Mouse (Mus musculus) gastrocnemius, adult 8-10 months (tissue): ENCODE data around the gene Ly6g6c. TPM values are rescaled to one million over a fixed set of nuclear protein-coding genes. Genes with fewer than 3 reads are reported as not detected.
A peak's percentile ranks its signal among the peaks of the same experiment; 100 is the strongest.

Experiments used
- DNase-seq, 2 experiments: peaks; one replicate each; pipeline ENCODE4 v3.0.0; 2022; ENCODE audit warnings: low spot score in 2 of 2
- total RNA-seq, 4 experiments: library from RNA; stranded (reverse); gene quantifications; 2 replicates each; pipeline ENCODE4 v1.2.4; 2022

The Ly6g6c gene
- total RNA-seq, 4 experiments from 2014 or later, result not detected

DNA sequence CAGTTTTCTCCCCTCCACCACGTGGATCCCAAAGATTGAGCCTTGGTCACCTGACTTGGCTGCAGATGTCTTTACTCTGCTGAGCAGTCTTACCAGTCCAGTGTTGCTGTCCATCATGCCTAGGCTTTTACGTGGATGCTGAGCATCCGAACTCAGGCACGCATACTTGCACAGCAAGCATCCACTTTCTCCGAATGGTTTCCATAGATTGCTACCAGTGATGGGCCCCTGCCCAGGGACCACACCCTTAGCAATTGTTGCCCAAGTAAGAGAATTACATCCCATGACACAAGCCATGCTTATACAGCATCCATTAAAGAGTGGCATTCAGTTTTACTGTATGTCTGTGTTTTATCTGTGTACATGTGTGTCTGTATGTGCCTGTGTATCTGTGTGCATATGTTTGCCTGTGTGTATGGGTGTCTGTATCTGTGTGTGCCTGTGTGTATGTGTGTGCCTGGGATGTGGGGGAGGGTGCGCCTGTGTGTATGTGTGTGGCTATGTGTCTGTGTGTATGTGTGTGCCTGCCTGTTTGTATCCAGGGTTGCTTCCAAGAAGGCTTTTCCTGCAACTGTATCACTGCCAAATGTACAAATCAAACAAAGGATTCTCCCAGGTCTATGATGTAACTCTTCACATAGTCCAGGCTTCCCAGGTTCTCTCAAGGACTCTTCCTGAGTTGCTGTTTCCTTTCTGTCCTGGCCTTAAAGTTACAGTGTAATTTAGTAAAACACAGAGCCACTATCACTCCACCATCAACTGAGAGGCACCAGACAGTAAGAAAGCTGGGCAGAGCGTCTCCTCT lies 9.3 kb upstream of the Ly6g6c start:
- DNase-seq, result no peak

DNA sequence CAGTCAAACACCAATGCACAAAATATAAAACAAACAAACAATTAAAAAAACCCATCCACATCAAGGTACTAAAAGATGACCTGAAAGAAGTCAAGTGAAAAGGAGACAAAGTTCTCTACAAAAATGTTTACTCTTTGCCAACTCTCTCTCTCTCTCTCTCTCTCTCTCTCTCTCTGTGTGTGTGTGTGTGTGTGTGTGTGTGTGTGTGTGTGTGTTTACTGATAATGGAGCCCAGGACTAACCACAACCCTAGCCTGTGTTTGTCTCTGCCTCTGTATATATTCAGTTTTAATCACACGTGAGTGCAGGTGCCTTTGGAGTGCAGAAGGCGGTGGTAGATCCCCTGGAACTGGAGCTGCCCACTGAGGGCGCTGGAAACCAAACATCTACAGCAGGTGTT lies 8.1 kb upstream of the Ly6g6c start:
- DNase-seq, result no peak

DNA sequence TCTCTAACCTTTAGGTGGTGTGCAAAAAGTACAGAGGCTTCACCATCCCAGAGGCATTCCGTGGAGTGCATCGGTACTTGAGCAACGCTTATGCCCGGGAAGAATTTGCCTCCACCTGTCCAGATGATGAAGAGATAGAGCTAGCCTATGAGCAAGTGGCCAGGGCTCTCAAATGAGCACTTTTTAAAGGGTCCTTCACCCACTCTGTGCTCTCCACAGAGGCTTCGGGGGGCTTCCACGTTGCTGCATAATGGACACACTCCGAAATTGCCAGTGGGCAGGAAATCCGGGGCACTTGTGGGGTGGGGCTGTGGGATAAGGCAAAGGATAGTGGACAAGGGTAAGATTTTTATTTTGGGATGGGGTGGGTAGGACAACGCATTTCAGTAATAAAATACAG lies 6.9 kb upstream of the Ly6g6c start:
- no peak for DNase-seq

DNA sequence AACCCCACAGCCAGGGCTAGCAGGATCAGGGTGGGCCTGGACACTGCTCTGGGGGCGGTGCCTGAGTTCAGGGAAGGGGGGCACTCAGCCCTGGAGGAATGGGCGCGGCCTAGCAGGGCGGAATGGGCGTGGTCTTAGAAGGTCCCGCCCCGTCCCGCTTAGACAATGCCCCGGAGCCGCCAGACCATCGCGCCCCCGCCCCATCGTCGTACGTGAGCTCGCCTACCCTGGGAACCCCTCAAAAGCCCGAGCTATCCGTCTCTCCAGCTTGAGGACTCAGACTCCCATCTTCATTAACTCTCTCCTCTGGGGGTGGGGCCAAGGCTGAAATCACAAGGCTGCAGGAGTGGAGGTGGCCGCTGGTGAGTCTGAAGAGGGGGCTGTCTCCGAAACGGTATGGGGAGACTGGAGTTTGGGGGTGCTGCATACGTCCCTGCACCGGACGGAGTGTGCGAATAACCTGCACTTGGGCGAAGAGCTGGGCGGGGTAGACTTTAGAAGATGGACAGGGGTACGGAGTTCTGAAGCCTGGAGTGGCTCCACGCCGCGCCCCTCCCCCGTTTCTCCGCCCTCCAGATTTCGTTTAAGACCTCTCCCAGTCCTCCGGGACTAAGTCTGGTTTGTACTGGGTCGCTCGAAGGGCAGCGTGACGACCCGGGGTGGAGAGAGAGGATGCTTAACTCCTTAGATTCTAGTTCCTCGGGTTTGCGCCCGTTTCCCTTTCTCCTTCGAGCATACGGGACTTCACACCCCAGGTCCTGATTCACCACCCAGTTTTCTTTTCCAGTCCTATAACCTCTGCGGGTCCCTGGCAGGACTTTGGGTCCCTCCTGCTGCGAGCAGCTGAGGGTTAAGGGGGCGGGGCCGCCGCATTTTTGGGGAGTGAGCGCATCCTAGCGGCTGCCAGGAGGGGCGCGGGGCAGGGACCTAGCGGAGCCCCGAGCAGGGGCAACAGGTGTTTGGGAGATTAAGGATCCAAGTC lies 6.0 kb upstream of the Ly6g6c start, which contains the start of gene Ddah2:
Gene Ddah2 (plus strand): TSS at position 125 of the 982 bp plus-strand sequence.
- DNase-seq, result peak; percentile 83 to 87

GRCm38 (mm10) chr17:35060071-35060470 lies 5.1 kb upstream of the Ly6g6c start:
- no peak for DNase-seq

DNA sequence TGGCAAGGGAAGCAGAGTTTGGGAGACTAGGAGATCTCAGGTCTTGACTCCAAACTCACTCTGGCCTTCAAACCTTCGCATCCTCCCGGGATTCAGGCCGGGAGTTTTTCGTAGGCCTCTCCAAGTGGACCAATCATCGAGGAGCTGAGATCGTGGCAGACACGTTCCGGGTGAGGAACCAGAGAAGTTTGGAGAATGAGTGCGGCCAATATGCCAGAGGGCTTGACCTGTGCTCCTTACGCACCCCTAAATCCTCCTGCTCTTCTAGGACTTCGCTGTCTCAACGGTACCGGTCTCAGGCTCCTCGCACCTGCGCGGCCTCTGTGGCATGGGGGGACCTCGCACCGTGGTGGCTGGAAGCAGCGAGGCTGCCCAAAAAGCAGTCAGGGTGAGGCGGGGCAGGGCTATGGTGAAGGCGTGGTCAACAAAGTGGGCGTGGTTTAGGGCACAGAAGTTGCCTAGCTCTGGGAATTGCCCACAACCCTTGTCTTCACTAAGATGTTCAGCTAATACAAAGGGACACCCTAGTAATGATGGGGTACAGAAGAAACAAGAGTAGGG lies 4.4 kb upstream of the Ly6g6c start:
- DNase-seq, result no peak

DNA sequence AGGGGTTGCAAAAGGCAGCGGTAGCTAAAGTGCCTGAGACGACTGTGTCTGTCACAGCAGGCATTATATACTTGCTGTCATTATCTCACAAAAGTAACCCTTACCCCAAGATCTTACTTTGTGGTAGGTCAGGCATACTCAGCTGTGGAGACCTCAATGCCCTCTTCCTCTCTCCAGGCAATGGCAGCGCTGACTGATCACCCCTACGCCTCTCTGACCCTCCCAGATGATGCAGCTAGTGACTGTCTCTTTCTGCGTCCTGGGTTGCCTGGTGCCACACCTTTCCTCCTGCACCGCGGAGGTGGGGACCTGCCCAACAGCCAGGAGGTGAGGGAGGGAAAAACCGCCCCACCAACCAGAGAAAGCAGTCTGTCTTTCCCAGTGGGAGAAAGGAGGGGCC lies 3.9 kb upstream of the Ly6g6c start:
- DNase-seq, result no peak

GRCm38 (mm10) chr17:35063466-35063865 lies 1.7 kb upstream of the Ly6g6c start:
- no peak for DNase-seq

DNA sequence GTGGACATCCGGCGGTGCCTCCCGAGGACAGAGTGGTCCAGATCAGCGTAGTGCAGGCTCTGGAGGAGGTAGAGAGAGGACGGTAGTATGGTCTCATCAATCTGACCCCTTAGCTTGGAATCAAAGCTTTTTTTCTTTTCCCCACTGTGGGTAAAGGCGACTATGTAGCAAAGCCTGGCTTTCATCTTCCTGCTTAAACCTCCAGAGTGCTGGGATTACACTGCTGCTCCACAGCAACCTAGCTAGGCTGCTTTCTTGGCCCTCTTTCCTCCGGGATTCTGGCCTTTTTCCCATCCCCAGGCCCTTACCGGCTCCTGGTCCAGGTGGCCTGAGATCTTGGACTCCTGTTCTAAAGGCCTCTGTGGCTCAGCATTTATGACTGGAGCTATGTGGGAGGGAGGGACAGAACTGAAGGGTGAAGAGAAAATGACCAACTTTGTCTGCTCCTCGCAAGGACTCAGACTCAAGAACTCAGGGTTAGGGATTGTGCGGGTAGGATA lies 760 bp upstream of the Ly6g6c start:
- no peak for DNase-seq

- no peak for DNase-seq
Observed at GRCm38 (mm10) chr17:35066084-35066483, 896 bp downstream of the Ly6g6c start, which contains the start of gene Mpig6b. Gene Mpig6b (minus strand): TSS chr17:35066184.

DNA sequence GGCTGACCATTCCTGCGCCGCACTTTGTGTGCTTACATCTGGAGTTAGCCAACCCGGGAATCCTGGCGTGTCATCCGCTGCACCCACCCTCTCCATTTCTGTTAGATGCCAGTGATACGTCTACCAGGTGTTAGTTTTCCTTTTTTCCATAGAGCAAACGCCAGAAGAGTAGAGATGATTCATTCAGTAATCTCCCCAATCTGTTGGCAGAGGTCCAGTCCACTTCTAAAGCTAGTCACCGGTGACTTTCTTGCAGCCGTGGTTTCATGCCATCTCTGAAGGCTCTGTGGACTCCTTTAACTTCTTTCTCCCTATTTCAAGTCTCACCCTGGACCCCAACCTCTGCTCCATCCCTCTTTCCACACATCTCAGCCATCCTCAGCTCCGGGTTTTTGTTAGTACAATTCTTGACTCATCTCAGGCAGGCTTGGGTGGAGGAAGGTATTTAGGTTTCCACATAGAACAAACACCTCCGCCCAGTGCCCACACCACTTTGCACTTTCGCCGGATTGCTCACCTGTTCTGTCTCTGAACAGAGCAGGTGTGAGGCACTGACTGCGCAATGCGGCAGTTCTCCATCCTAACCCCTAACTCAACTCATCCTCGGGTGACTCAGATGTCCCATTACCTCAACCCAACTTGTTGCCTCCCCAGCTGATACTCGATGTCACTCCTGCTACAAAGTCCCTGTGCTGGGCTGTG lies 3.2 kb downstream of the Ly6g6c start:
- DNase-seq, result no peak

DNA sequence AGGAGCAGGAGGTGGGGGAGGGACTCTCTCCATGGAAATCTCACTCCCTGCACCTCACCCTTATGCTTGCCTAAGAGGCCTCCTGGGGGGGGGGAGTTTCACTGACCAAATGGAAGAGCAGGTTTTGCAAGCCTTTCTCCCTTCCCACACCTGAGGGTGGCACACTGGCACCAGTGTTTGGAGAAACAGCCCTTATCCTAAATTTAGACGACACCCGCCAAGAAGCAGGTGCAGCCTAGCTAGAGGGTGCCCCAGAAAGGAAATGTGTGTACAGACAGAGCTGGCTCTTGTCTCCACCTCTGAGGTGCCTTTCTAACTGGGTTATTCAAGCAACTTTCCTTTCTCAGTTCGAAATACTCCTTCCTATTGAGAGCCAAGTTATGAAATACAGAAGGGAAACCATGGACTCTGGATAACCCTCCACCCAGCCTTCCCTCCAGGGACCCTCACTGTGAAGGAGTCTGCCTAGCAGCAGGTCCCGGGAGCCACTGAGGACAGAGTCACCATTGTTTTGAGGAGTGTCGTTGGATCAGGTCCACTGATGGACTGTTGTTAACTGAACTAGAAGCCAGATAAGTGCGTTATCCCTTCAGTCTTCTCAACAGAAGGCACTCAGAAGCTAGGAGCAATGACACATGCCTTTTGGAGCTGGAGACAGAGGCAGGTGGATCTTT lies 5.5 kb downstream of the Ly6g6c start:
- DNase-seq, result no peak

DNA sequence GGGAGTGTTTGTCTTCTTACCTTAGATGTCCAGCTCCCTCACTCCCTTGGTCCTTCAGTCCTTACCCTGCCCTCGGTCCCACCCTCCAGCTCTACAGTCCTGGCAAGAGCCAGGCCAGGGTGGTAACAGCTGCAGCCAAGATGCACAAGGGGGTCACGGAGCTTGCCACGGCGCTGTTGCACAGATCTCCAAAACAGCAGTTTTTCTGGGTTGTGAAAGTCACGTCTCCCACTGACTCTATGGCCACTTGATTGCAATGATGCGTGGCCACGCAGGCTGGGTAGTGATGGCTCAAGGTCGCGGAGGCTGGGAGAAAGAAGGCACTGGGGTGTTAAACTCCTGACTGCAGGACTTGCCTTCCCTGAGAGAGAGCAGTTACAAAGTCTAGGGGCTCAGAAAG lies 6.3 kb downstream of the Ly6g6c start:
- DNase-seq, result no peak

DNA sequence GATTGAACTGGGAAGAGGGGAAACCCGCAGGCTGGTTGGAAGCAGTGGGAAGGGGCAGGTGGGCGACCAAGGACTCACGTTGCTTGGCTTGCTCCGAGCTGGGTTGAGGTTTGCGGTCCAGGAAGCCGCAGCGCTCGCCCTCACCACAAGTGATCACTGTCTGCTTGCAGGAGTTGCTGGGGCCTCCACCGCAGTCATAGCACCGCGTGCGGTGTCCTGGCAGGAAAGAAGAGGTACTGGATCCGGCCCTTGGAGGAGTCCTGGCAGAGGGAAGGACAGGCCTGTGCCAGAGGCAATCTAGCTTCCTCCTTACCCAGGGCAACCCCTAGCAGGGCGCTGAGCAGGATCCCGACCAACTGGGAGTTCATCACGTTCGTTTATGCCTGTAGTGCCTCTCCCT lies 8.9 kb downstream of the Ly6g6c start:
- DNase-seq, result no peak

DNA sequence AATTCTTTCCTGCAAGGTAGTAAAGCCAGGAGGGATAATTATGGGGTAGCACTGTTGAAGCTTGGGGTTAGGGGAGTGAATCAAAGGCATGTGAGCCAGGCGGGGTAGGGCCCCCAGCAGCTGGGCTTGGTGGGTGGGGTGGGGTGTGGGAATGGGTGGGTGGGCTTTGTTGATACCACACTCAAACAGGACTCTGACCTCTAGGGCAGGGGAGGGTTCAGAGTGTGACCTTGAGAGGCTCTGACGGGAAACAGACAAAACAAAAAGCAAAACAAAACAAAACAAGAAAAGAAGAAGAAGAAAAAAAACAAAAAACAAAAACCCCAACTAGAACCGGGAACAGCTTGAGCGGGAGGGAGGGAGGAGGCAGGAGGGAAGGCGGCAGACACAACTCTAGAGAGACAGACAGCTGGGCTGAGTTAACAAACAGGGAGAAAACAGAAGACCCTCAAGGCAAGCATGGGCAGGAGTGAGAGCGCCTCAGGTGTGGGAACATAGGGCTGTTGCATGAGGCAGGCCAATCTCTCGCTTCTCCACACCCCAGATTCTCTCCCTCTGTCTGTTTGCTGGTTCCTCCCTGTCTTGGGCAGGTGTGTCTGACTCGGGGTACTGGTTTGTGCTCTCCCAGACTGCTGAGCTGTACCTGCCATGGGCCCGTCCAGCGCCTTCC lies 11.5 kb downstream of the Ly6g6c start, which contains the start of gene Ly6g6e:
Gene Ly6g6e (plus strand): TSS at position 396 of the 670 bp plus-strand sequence.
- no peak for DNase-seq

GRCm38 (mm10) chr17:35077285-35077684 lies 12.1 kb downstream of the Ly6g6c start:
- DNase-seq, result no peak

GRCm38 (mm10) chr17:35077786-35078233 lies 12.6 kb downstream of the Ly6g6c start, which contains the start of gene Ly6g6d:
Gene Ly6g6d (minus strand): TSS chr17:35078065.
- DNase-seq, result no peak

DNA sequence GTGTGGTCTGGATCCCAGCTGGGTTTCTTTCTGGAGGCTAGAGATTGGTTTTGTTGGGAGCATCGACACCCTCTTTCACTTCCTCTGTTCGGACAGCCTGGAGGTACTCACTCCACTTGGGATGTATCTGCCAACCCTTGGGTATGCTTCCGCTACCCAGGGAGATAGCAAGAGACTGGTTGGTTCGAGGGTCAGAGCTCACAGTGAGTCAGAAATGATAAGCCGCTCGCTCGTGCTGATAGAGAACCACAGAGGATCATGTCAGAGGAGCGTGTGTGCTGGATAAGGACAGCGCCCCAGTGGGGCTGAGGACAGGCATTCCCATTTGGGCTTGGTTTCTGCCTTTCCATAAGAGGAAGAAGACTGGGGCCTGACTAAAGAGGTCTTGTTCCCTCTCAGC lies 14.6 kb downstream of the Ly6g6c start:
- no peak for DNase-seq

DNA sequence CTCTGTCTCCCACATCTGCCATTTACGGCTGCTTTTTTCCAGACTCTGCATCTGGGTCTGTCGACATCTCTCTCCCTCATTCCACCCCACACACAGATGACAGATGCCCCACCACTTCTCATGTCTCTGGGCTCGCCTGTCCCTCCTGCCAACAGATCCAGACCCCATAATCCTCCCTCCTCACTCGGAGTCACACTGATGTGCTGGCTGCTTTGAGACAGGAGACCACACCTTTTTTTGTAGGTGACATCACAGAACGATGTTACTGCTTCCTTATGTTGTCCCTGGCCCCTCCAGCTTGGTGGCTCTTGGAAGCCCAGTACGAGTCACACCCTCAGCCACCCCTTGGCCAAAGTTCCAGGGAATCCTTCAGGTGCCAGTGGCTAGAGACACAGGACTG lies 15.1 kb downstream of the Ly6g6c start:
- no peak for DNase-seq

DNA sequence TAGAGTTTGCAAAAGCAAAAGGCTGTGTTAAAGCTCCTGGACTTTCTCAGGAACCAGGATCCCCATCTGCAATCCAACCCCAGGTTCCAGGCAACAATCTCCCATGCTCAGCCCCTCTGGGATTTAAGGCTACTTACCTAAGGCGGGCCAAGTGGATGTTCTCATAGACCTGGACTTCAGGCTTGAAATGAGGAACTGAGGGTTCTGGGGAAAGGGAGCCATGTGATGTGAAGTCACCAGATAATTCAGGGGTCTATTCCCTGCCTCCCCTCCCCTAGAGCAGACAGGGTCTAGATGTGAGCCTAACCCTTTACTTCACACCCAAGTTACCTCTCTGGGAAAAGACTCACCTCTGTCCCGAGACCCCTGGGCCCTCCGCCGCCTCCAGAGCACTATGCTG lies 15.5 kb downstream of the Ly6g6c start:
- DNase-seq, result no peak
